Mouse (Mus musculus) stomach, postnatal 0 days (tissue): ENCODE measurements around the gene Hspe1.

Experiments used
- CTCF ChIP-seq: IDR thresholded peaks from 2 replicates; pipeline ENCODE4 v1.5.1; 2016; ENCODE audit warnings: antibody characterized with exemption, low read depth, mild to moderate bottlenecking, moderate library complexity
- EP300 ChIP-seq: optimal IDR thresholded peaks from 2 replicates; pipeline ENCODE3; 2016; ENCODE audit warnings: antibody characterized with exemption

GRCm38 (mm10) chr1:55042246-55042645, 45.7 kb upstream of the Hspe1 start:
- TF ChIP-seq CTCF (0 out of 2 replicates have a peak, but pooled peaks have one; percentile 20), EP300 (no peak)
